Mouse (Mus musculus) forebrain, postnatal 0 days (tissue): ENCODE measurements around the gene Map2k5. TPM values are rescaled to one million over a fixed set of nuclear protein-coding genes. Genes with fewer than 3 reads are reported as not detected.

Experiments used
- ATAC-seq: fragments of 200-750 bp; cut with Nextera tagmentation; 2 replicates; pipeline ENCODE4 v1.8.0; 2017; ENCODE audit warnings: mild to moderate bottlenecking, moderate library complexity
- DNase-seq: peaks from one replicate; pipeline ENCODE4 v3.0.0-alpha.2; 2015
- H3K27ac ChIP-seq: fragments of 300-500 bp; sonication (generic); 2 replicates; pipeline ENCODE4 v1.5.1; 2014; ENCODE audit warnings: low read depth, mild to moderate bottlenecking, antibody characterized with exemption, low read length, moderate library complexity, mixed read lengths
- H3K27me3 ChIP-seq: fragments of 300-500 bp; sonication (generic); 2 replicates; pipeline ENCODE4 v1.6.1; 2014; ENCODE audit warnings: mild to moderate bottlenecking, low read length, mixed read lengths; ENCODE audit not compliant: insufficient read depth
- H3K36me3 ChIP-seq: fragments of 300-500 bp; sonication (generic); 2 replicates; pipeline ENCODE4 v1.6.1; 2014; ENCODE audit warnings: mild to moderate bottlenecking, moderate library complexity; ENCODE audit not compliant: insufficient read depth
- H3K4me1 ChIP-seq: fragments of 300-500 bp; sonication (generic); 2 replicates; pipeline ENCODE4 v1.6.1; 2014; ENCODE audit warnings: antibody characterized with exemption; ENCODE audit not compliant: insufficient read depth
- H3K4me2 ChIP-seq: fragments of 300-500 bp; sonication (generic); 2 replicates; pipeline ENCODE4 v1.6.1; 2014; ENCODE audit warnings: low read depth, mild to moderate bottlenecking, moderate library complexity
- H3K4me3 ChIP-seq: fragments of 300-500 bp; sonication (generic); 2 replicates; pipeline ENCODE4 v1.5.1; 2014; ENCODE audit warnings: low read depth, low read length, mixed read lengths
- H3K9ac ChIP-seq: fragments of 300-500 bp; sonication (generic); 2 replicates; pipeline ENCODE4 v1.6.1; 2014; ENCODE audit warnings: mild to moderate bottlenecking
- H3K9me3 ChIP-seq: fragments of 300-500 bp; sonication (generic); 2 replicates; pipeline ENCODE4 v1.6.1; 2016; ENCODE audit warnings: low read length
- CTCF ChIP-seq: sonication (generic); IDR thresholded peaks from 2 replicates; pipeline ENCODE4 v1.5.1; 2016; ENCODE audit warnings: antibody characterized with exemption, control low read depth, low read depth
- WGBS: fragments of 180-500 bp; shearing (Covaris S2); extraction: QIAGEN DNeasy Blood & Tissue Kit; methylation state at CpG from one replicate; pipeline ENCODE4 v1.1.7; 2014; 5-methylcytosine and 5-hydroxymethylcytosine counted together
- polyA plus RNA-seq: library from polyadenylated mRNA; unstranded; fragments of >200 nt; fragmentation: Nextera tagmentation; extraction: Ambion mirVana; gene quantifications from 2 replicates; pipeline ENCODE4 v1.2.1, GENCODE M21; 2015
- total RNA-seq: library from RNA; depleted of rRNA; stranded (reverse); fragments of >200 nt; gene quantifications from 2 replicates; pipeline ENCODE4 v1.2.3, GENCODE M21; 2014

The Map2k5 gene
- total and polyA plus RNA-seq, 2 experiments from 2014 or later, result 21.1 to 37.7 TPM

DNA sequence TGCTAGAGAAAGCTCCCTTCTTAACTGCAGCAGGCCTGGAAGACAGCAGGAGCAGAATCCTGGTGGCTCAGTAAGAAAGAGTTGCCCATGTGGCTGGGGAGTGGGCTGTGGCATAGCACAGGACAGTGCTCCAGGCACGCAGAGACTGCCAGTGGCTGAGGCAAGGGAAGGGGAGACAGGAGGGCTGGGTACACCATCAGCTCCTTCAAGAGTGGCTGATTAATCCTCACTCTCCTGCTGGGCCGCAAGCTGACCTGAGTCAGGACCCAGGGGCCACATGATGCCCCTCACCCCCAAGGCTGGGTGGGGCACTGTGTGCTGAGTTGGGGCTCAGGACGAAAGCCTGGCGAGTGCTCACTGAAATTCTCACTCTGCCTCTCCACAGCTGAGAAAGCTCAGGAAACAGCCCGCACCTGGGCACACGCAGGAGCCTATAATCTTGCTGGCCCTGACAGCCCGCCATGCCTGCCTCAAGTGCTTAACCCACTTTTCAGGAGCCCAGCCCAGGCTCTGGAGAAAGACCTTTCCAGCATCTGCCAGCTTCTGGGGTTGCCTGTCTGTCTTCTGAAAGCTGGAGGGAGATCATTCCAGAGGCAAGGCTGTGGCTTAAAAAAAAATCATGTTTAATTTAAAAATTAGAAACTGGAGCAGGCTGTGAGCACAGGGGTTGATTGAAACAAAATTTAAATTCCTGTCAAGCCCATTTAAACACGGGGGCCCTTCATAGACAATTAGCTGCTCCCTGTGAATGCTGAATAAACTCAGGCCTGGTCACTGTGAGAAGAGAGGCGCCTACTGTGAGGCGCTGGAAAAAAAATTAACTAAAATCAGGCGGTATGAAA is 196.1 kb downstream of the Map2k5 start:
- no peak for TF ChIP-seq CTCF
- Histone ChIP-seq H3K9me3 (no peaks in the 10 kb centered on the region), H3K27ac (no peak overlapping the region), H3K9ac (no peak overlapping the region), H3K4me2 (no peak overlapping the region), H3K4me3 (no peak overlapping the region), H3K4me1 (0 out of 2 replicates have a peak, but pooled peaks cover 6% of the 10 kb centered on the region), H3K36me3 (0 out of 2 replicates have a peak, but pooled peaks cover 5% of the 10 kb centered on the region), H3K27me3 (no peaks in the 10 kb centered on the region; the same call in 1 of the 2 replicates)
- no peak for DNase-seq
- no peak for ATAC-seq
- 38% methylated on average over 11 of the region's 11 CpGs for WGBS

DNA sequence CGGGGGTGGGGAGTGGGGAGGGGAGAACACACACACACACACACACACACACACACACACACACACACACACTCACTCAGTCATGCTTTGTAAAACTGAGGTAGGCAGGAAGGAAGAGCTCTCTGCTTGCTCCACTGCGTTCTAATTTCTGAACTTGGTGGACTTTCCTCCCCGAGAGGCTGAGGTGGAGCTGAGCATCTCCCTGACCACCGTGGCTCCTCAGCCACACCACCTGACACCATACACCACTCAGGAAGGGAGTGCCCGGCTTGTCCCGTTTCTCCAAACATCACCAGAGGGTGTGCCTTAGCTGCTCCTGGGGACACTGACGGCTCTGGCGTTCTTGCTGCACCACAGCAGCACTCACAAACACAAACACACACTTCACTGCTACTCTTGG is 199.4 kb downstream of the Map2k5 start:
- Histone ChIP-seq H3K4me2 (no peak overlapping the region), H3K9me3 (no peaks in the 10 kb centered on the region), H3K4me3 (no peak overlapping the region), H3K9ac (no peak overlapping the region), H3K4me1 (0 out of 2 replicates have a peak, but pooled peaks cover 6% of the 10 kb centered on the region), H3K27me3 (no peaks in the 10 kb centered on the region; the same call in 1 of the 2 replicates), H3K27ac (no peak overlapping the region), H3K36me3 (no peaks in the 10 kb centered on the region)
- TF ChIP-seq CTCF, result no peak
- 88% methylated on average over 8 of the region's 8 CpGs for WGBS
- DNase-seq (no peak), ATAC-seq (no peak)

DNA sequence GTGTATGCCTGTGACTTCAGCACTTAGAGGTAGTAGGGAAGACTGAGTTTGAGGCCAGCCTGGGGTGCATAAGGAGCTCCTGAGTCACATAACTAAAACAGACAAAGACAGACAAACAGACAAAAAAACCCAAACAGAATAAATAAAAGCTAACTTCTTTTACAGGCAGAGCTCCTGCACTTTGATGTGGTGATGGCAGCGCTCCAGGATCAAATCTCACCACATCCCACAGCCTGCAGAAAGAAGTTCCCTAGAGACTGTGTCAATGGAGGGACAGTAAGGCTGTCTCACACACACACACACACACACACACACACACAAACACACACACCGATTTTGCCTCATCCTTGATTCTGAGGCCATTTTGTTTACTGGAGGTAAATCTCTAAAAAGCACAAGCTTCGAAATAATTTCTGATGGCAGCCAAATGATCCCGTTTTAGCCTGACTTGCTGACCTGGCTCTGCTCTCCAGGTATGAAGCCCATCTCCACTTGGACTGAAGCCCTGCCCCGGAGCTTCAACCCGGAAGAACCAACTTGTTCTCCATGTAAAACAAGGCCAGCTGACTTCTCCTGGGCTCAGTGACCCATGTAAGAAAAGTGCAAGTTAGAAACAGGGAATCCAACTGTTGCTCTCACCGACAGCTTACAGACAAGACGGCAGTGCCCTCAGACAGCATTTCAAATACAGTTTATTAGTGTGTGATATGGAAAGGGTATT is 203.5 kb downstream of the Map2k5 start:
- Histone ChIP-seq H3K36me3 (peaks cover 3% of the 10 kb centered on the region; the same call in 1 of the 2 replicates), H3K4me1 (no peaks in the 10 kb centered on the region), H3K4me2 (no peak overlapping the region), H3K4me3 (no peak overlapping the region), H3K9ac (no peak overlapping the region), H3K27ac (no peak overlapping the region), H3K27me3 (no peaks in the 10 kb centered on the region), H3K9me3 (no peaks in the 10 kb centered on the region)
- DNase-seq, result no peak
- no peak for ATAC-seq
- TF ChIP-seq CTCF, result no peak
- 85% methylated on average over 8 of the region's 8 CpGs for WGBS

DNA sequence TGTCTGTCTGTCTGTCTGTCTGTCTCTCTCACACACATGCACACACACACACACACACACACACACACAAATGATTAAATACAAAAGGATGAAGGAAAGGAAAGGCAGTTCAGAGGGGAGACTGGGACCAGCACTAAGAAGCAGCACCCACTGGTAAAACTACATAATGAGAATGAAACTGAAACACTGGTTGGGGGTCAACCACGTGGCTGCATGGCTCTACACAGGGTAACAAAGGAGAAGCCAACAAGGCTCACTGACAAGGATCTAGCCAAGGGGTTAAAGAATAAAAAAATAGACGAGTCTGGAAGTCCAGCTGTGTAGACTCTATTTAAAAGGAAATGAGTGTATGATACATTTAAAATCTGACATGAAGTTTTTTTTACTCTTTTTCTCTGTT is 205.8 kb downstream of the Map2k5 start:
- Histone ChIP-seq H3K36me3 (peaks cover 3% of the 10 kb centered on the region; the same call in 1 of the 2 replicates), H3K4me2 (no peak overlapping the region), H3K4me3 (no peak overlapping the region), H3K27ac (no peak overlapping the region), H3K9me3 (no peaks in the 10 kb centered on the region), H3K4me1 (no peaks in the 10 kb centered on the region), H3K27me3 (no peaks in the 10 kb centered on the region), H3K9ac (no peak overlapping the region)
- TF ChIP-seq CTCF, result no peak
- ATAC-seq (no peak), DNase-seq (no peak)
- 36% methylated on average over 2 of the region's 2 CpGs for WGBS

DNA sequence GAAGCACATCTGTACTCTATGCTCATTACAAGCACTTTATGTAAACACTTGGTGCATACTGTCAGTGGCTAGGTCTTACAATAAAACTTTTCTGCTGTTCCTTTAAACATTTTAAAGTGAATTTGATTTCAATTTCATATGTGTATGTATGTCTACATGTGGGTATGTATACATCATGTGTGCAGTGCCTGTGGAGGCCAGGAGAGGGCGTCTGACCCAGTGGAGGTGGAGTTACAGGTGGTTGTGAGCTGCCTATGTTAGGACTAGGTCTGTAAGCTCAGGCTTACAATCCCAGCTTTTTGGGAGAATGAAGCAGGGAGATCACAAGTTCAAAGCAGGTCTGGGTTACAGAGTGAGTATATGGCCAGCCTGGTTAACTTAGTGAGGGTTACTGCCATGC is 208.6 kb downstream of the Map2k5 start:
- Histone ChIP-seq H3K9ac (no peak overlapping the region), H3K4me3 (no peak overlapping the region), H3K4me2 (no peak overlapping the region), H3K4me1 (no peaks in the 10 kb centered on the region), H3K27ac (no peak overlapping the region), H3K27me3 (no peaks in the 10 kb centered on the region), H3K36me3 (peaks cover 3% of the 10 kb centered on the region; the same call in 1 of the 2 replicates), H3K9me3 (no peaks in the 10 kb centered on the region)
- TF ChIP-seq CTCF, result peak; percentile 19; the same call in 1 of the 2 replicates
- WGBS, result 88% methylated on average over 1 of the region's 1 CpGs
- no peak for ATAC-seq
- DNase-seq, result no peak

DNA sequence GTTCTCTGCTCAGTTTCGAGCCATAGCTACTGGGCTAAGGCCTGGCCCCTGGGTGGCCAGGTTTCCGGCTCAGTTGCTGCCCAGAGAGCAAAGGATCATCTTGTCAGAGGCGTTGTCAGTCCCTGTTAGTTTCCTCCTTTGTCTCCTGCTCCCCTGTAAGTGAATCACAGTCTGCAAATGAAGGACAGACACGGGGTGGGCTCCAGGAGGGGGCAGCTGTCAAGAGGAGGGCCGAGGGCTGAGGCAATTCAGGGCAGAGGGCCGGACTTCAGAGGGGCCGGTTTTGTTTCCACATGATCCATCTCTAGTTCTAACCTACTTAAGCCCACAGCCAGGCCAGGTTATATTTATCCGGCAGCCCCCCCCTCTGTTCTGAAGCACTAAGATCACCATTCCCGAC is 212.6 kb downstream of the Map2k5 start:
- Histone ChIP-seq H3K4me1 (no peaks in the 10 kb centered on the region), H3K27ac (no peak overlapping the region), H3K4me3 (no peak overlapping the region), H3K9ac (no peak overlapping the region), H3K9me3 (no peaks in the 10 kb centered on the region), H3K27me3 (no peaks in the 10 kb centered on the region), H3K36me3 (peaks cover 3% of the 10 kb centered on the region; the same call in 1 of the 2 replicates), H3K4me2 (no peak overlapping the region)
- WGBS, result 36% methylated on average over 9 of the region's 9 CpGs
- DNase-seq (no peak), ATAC-seq (no peak)
- TF ChIP-seq CTCF, result no peak

DNA sequence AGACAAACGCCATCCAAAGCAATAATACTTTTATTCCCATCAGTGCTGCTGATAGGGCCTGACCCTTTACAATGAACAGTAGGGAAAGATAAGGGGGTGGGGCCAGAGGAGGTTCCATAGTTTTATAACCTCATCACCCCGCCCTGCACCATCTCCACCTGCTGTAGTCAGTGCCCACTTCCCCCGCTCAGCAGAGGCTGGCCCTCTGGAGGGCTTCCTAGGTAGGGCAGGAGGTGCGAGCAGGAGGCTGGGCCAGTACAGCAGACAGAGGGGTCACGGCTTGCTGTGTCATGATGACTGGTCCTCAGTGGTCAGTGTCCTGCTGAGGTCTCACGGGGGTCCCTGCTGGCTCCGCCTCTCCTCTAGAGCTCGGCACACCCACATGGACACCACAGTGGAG is 213.9 kb downstream of the Map2k5 start:
- no peaks in the 10 kb centered on the region for H3K27me3 ChIP-seq
- DNase-seq, result no peak

More for the DNA sequence above, 213.9 kb downstream of the Map2k5 start:
- Histone ChIP-seq H3K4me3 (no peak overlapping the region), H3K27ac (no peak overlapping the region), H3K9me3 (no peaks in the 10 kb centered on the region), H3K4me1 (no peaks in the 10 kb centered on the region), H3K36me3 (no peaks in the 10 kb centered on the region), H3K4me2 (no peak overlapping the region), H3K9ac (no peak overlapping the region)
- WGBS, result 78% methylated on average over 8 of the region's 8 CpGs
- ATAC-seq, result no peak
- TF ChIP-seq CTCF, result peak; percentile 20; the same call in 1 of the 2 replicates
